Mouse (Mus musculus): Measurements from ENCODE around the gene Cdk17.

GRCm38 (mm10) chr10:93228401-93229007 is 67.8 kb downstream of the Cdk17 start:
- TF ChIP-seq CTCF (IDR thresholded peaks at IDR 0.05; ENCODE audit: low read depth, low read length) = no peak
- no peak for TF ChIP-seq POLR2A (IDR thresholded peaks at IDR 0.05; ENCODE audit: extremely low read depth, insufficient read depth, low read length)

Measured in liver, adult 2 months (tissue).